Mouse (Mus musculus): ENCODE measurements at regions not wholly inside any gene's neighbourhood (a gene's known extent, or its start where the extent isn't known, plus 50 kb on each side); places are given as distances from the start of the nearest gene placed in this dataset.

GRCm38 (mm10) chr12:40908809-40909795 is 114.8 kb upstream of the Immp2l start:
- no peak for TF ChIP-seq CHD2 (IDR thresholded peaks at IDR 0.05; ENCODE audit: low read depth, low read length)
- no peak for TF ChIP-seq MAFK (IDR thresholded peaks at IDR 0.05; ENCODE audit: insufficient read depth, low read depth, low read length)
- no peak for TF ChIP-seq ZC3H11A (IDR thresholded peaks at IDR 0.05; ENCODE audit: borderline replicate concordance, low read depth, low read length)
- no peak for TF ChIP-seq HCFC1 (IDR thresholded peaks at IDR 0.05; ENCODE audit: borderline replicate concordance, insufficient read depth, low read length)
- TF ChIP-seq ZNF384 (IDR thresholded peaks at IDR 0.05; ENCODE audit: low read depth, low read length) = no peak
